Mouse (Mus musculus) natural killer cell, adult 2 months (primary cell): ENCODE measurements around the gene Esr1.

ENCODE experiments used
- DNase-seq, 2 experiments: peaks; one replicate each; pipeline ENCODE4 v3.0.0; 2022; ENCODE audit warnings: low spot score in 2 of 2

Gene Esr1

GRCm38 (mm10) chr10:4977374-4977773, 366.0 kb downstream of the Esr1 start:
- peak; percentile 16 to 49 for DNase-seq

- DNase-seq: no peak
Measured at GRCm38 (mm10) chr10:4983919-4984318, 372.5 kb downstream of the Esr1 start.

- DNase-seq: no peak
Measured at GRCm38 (mm10) chr10:4993802-4994201, 382.4 kb downstream of the Esr1 start.

- DNase-seq: no peak
Measured at GRCm38 (mm10) chr10:4996592-4996991, 385.2 kb downstream of the Esr1 start.

- no peak for DNase-seq
Measured at GRCm38 (mm10) chr10:5008795-5009366, 397.5 kb downstream of the Esr1 start.

GRCm38 (mm10) chr10:5012004-5012403, 400.6 kb downstream of the Esr1 start:
- DNase-seq: no peak

- no peak for DNase-seq
Measured at GRCm38 (mm10) chr10:5014976-5015375, 403.6 kb downstream of the Esr1 start.

GRCm38 (mm10) chr10:5017148-5017547, 405.8 kb downstream of the Esr1 start:
- no peak for DNase-seq

- no peak for DNase-seq
Measured at GRCm38 (mm10) chr10:5025906-5026305, 414.5 kb downstream of the Esr1 start.

- DNase-seq: no peak
Measured at GRCm38 (mm10) chr10:5027208-5027607, 415.8 kb downstream of the Esr1 start.

GRCm38 (mm10) chr10:5028301-5028700, 416.9 kb downstream of the Esr1 start:
- DNase-seq: no peak

- DNase-seq: no peak
Measured at GRCm38 (mm10) chr10:5029161-5029560, 417.8 kb downstream of the Esr1 start.

- DNase-seq: no peak
Measured at GRCm38 (mm10) chr10:5029883-5030282, 418.5 kb downstream of the Esr1 start.

GRCm38 (mm10) chr10:5032192-5033048, 421.0 kb downstream of the Esr1 start:
- no peak for DNase-seq

GRCm38 (mm10) chr10:5041254-5041653, 429.9 kb downstream of the Esr1 start:
- DNase-seq: no peak

GRCm38 (mm10) chr10:5044481-5044880, 433.1 kb downstream of the Esr1 start:
- no peak for DNase-seq

- DNase-seq: no peak
Measured at GRCm38 (mm10) chr10:5045213-5045612, 433.8 kb downstream of the Esr1 start.

- no peak for DNase-seq
Measured at GRCm38 (mm10) chr10:5045671-5046070, 434.3 kb downstream of the Esr1 start.
